Mouse (Mus musculus) C2C12 (cell line): ENCODE results near the gene Rnf217.

Experiments
- CEBPB ChIP-seq: IDR thresholded peaks from one replicate; pipeline ENCODE4 v1.6.1; 2011; ENCODE audit warnings: low read depth, mild to moderate bottlenecking, control low read depth, moderate library complexity
- CTCF ChIP-seq: IDR thresholded peaks from one replicate; pipeline ENCODE4 v1.5.1; 2011; ENCODE audit not compliant: control insufficient read depth, insufficient read depth, insufficient read length
- MAX ChIP-seq: IDR thresholded peaks from one replicate; pipeline ENCODE4 v1.6.1; 2011; ENCODE audit warnings: mild to moderate bottlenecking, control low read depth
- MYOD1 ChIP-seq: IDR thresholded peaks from one replicate; pipeline ENCODE4 v1.6.1; 2011; ENCODE audit warnings: low read depth; ENCODE audit not compliant: control insufficient read depth, insufficient read length
- MYOG ChIP-seq: IDR thresholded peaks from one replicate; pipeline ENCODE4 v1.6.1; 2011; ENCODE audit not compliant: control insufficient read depth, insufficient read length; ENCODE audit errors: extremely low read depth
- USF1 ChIP-seq: IDR thresholded peaks from one replicate; pipeline ENCODE4 v1.6.1; 2011; ENCODE audit warnings: low read depth, mild to moderate bottlenecking, control low read depth, moderate library complexity

GRCm38 (mm10) chr10:31635098-31635497, 26.1 kb upstream of the Rnf217 start:
- TF ChIP-seq MYOG = no peak
- TF ChIP-seq CTCF = no peak
- no peak for TF ChIP-seq MAX
- no peak for TF ChIP-seq USF1
- TF ChIP-seq MYOD1 = no peak
- TF ChIP-seq CEBPB = no peak
